Mouse (Mus musculus) cerebellum, adult 9-10 months (tissue): ENCODE measurements around the gene Ctdsp2.

ENCODE experiments used
- DNase-seq: peaks from one replicate; pipeline ENCODE4 v3.0.0; 2022

Ctdsp2 gene

GRCm38 (mm10) chr10:127048608-127049394 is 70.3 kb downstream of the Ctdsp2 start:
- no peak for DNase-seq
